Mouse (Mus musculus) heart, embryonic 15.5 days (tissue): Measurements from ENCODE around the gene Lce1a1. TPM values are rescaled to one million over a fixed set of nuclear protein-coding genes. Genes with fewer than 3 reads are reported as not detected.
"Not testable (repeated sequence)": the region's sequence is repeated elsewhere in the genome, so short reads cannot be mapped to it uniquely, and the experiment has no call there.

ENCODE experiments used
- ATAC-seq: fragments of 200-750 bp; cut with Nextera tagmentation; replicated peaks from 2 replicates; pipeline ENCODE4 v1.8.0; 2017; ENCODE audit warnings: low read depth, moderate TSS enrichment; ENCODE audit not compliant: insufficient number of reproducible peaks, insufficient read depth, low FRiP score
- H3K27ac ChIP-seq: fragments of 300-500 bp; sonication (generic); 2 replicates; pipeline ENCODE4 v1.5.1; 2015; ENCODE audit warnings: mild to moderate bottlenecking, inconsistent platforms
- H3K27me3 ChIP-seq: fragments of 300-500 bp; sonication (generic); 2 replicates; pipeline ENCODE4 v1.6.1; 2015; ENCODE audit warnings: inconsistent platforms
- H3K36me3 ChIP-seq: fragments of 300-500 bp; sonication (generic); 2 replicates; pipeline ENCODE4 v1.6.1; 2015; ENCODE audit warnings: mild to moderate bottlenecking, inconsistent platforms
- H3K4me1 ChIP-seq: fragments of 300-500 bp; sonication (generic); replicated peaks from 2 replicates; pipeline ENCODE4 v1.6.1; 2015; ENCODE audit warnings: inconsistent platforms
- H3K4me2 ChIP-seq: fragments of 300-500 bp; sonication (generic); 2 replicates; pipeline ENCODE4 v1.6.1; 2015; ENCODE audit warnings: inconsistent platforms, mild to moderate bottlenecking, moderate library complexity
- H3K4me3 ChIP-seq: fragments of 300-500 bp; sonication (generic); 2 replicates; pipeline ENCODE4 v1.5.1; 2015; ENCODE audit warnings: mild to moderate bottlenecking, inconsistent platforms
- H3K9ac ChIP-seq: fragments of 300-500 bp; sonication (generic); 2 replicates; pipeline ENCODE4 v1.6.1; 2015; ENCODE audit warnings: mild to moderate bottlenecking, inconsistent platforms
- H3K9me3 ChIP-seq: fragments of 300-500 bp; sonication (generic); replicated peaks from 2 replicates; pipeline ENCODE4 v1.6.1; 2016; ENCODE audit warnings: inconsistent platforms
- WGBS: fragments of 180-500 bp; shearing (Covaris S2); methylation state at CpG from one replicate; pipeline ENCODE4 v1.1.7; 2015; ENCODE audit warnings: mixed read lengths; 5-methylcytosine and 5-hydroxymethylcytosine counted together
- polyA plus RNA-seq: library from polyadenylated mRNA; unstranded; fragments of >200 nt; fragmentation: Nextera tagmentation; extraction: Ambion mirVana; gene quantifications from 2 replicates; pipeline ENCODE4 v1.2.1, GENCODE M21; 2015

Lce1a1 gene
- not detected in 2 replicates for polyA plus RNA-seq

DNA sequence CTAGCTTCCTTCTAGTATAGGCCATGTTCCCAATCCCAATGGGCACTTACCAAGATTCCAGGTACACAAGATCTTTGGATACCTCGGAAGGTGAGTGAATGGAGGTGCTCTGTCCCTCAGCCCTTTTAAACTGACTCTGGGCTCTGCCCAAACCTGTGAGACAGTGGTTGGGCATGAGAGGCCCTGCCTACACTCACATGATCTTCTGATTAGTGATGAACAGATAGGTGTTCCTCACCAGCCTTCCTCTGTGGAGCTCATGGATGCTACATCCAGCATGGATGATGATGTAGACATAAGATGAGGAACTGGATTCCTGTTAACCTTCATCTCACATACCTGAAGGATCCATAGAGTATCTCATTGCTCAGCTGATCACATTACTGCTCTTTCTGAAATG lies at the start of gene Lce1a1:
Gene Lce1a1 (minus strand): TSS at position 101 of the 400 bp plus-strand sequence.
- Histone ChIP-seq H3K27me3 (no peaks in the 10 kb centered on the region), H3K4me2 (no peak within 1 kb of the TSS), H3K4me3 (no peak within 1 kb of the TSS), H3K9ac (no peak within 1 kb of the TSS), H3K36me3 (no peaks in the 10 kb centered on the region), H3K9me3 (no peaks in the 10 kb centered on the region), H3K27ac (no peak within 1 kb of the TSS), H3K4me1 (no peaks in the 10 kb centered on the region)
- no peak for ATAC-seq
- WGBS: 87% methylated on average over 1 of the region's 1 CpGs

DNA sequence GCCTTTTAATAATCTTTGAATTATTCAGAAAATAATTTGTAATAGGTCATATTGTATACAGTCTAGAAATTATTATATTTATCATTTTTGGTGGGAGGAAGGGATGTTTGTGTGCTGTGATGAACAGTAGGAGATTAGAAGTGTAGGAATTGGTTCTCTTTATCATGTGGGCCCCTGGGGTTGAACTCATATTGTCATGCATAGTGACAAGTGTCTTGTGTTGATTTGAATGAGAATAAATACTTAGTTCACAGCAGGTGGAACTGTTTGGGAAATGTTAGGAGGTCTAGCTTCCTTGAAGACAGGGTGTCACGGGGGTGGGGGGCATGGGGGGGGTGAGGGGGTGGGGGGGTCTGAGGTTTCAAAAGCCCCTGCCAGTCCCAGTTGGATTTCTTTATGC lies 46.5 kb upstream of the Lce1a1 start:
- H3K27me3 ChIP-seq: no peaks in the 10 kb centered on the region
- no peaks in the 10 kb centered on the region for H3K4me1 ChIP-seq
- H3K27ac ChIP-seq: no peak overlapping the region
- 0% methylated on average over 1 of the region's 1 CpGs for WGBS
- no peaks in the 10 kb centered on the region for H3K9me3 ChIP-seq
- no peak overlapping the region for H3K4me2 ChIP-seq
- H3K36me3 ChIP-seq: no peaks in the 10 kb centered on the region
- no peak for ATAC-seq
- H3K4me3 ChIP-seq: no peak overlapping the region
- H3K9ac ChIP-seq: no peak overlapping the region

DNA sequence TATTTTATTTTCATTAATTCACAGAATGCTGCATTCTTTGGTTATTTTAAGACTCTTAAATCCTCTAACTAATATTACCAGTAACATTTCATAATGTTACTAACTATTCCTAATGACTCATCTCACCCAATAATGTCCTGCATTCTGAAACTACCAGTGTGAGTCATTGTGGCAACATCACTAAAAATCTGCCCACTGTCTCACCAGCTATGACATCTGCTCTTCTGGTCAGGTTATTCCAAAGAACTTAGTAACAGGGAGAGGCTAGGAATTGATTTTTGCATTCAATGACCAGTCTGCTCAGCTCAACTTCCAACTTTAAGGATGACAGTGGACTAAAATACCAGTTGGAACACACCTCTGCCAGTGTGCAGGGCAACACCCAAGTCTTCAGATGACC lies 43.6 kb upstream of the Lce1a1 start:
- Histone ChIP-seq H3K4me1 (no peaks in the 10 kb centered on the region), H3K36me3 (no peaks in the 10 kb centered on the region), H3K4me3 (no peak overlapping the region), H3K9ac (no peak overlapping the region), H3K4me2 (no peak overlapping the region), H3K27me3 (no peaks in the 10 kb centered on the region), H3K9me3 (no peaks in the 10 kb centered on the region), H3K27ac (no peak overlapping the region)
- ATAC-seq: no peak

DNA sequence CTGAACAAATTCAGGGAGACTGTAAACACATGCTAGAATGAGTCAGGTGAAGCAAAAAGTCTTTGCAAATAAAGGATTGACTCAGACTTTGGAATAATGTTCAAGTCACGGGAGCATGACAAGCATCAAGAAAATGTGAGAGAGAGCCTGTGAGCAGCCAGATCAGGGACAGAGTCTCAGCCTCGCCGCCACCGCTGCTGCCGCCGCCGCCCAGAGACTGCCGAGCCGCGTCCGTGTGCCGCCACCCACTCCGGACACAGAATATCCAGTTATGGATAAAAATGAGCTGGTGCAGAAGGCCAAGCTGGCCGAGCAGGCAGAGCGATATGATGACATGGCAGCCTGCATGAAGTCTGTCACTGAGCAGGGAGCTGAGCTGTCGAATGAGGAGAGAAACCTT lies 41.0 kb upstream of the Lce1a1 start:
- not testable (repeated sequence) for H3K4me1 ChIP-seq, H3K4me3 ChIP-seq, ATAC-seq, H3K27me3 ChIP-seq, H3K4me2 ChIP-seq, H3K36me3 ChIP-seq, H3K9ac ChIP-seq, H3K9me3 ChIP-seq, H3K27ac ChIP-seq
- WGBS: 63% methylated on average over 16 of the region's 16 CpGs

DNA sequence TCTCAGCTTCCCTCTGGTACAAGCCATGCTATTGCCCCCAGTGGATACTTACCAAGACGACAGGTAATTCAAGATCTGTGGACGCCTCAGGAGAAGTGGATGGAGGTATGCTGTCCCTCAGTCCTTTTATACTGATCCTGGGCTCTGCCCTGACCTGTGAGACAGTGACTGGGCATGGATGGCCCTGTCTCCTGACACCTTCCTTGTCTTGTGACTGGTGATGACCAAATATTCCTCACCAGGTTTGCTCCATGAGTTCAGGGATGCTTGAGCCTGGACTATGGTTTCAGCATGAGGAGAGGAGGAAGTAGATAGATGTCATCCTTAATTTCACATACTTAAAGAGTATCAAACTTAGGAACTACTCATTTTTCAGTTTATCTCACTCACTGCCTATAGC lies 39.0 kb upstream of the Lce1a1 start, which contains the start of gene Lce1d:
Gene Lce1d (minus strand): TSS at position 101 of the 400 bp plus-strand sequence.
- WGBS: 62% methylated on average over 2 of the region's 2 CpGs
- no peak within 1 kb of the TSS for H3K4me2 ChIP-seq

DNA sequence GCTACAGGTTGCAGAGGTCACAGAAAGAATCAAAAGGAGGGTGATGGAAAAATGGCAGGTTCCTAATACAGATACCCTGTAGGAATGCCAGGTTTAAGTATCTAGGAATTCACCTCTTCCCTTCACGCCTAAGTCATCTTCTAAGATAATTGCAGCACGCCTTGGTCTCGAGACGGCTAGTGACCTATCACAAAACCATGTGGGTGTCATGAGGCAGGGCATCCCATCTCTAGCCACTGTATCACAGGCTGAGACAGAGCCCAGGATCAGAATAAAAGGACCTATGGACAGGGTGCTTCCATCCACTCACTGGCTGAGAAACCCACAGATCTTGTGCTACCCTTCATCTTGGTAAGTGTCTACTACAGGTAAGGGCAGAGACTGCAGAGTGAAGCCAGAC lies 30.8 kb upstream of the Lce1a1 start, which contains the start of gene Lce1c:
Gene Lce1c (plus strand): TSS at position 301 of the 400 bp plus-strand sequence.
- Histone ChIP-seq H3K9me3 (no peaks in the 10 kb centered on the region), H3K36me3 (no peaks in the 10 kb centered on the region), H3K4me2 (no peak within 1 kb of the TSS), H3K9ac (no peak within 1 kb of the TSS), H3K4me1 (no peaks in the 10 kb centered on the region), H3K27me3 (no peaks in the 10 kb centered on the region), H3K4me3 (no peak within 1 kb of the TSS), H3K27ac (no peak within 1 kb of the TSS)
- no peak for ATAC-seq
- WGBS: 81% methylated on average over 4 of the region's 4 CpGs

More for the DNA sequence above, 39.0 kb upstream of the Lce1a1 start, which contains the start of gene Lce1d:
- no peaks in the 10 kb centered on the region for H3K36me3 ChIP-seq
- H3K9me3 ChIP-seq: no peaks in the 10 kb centered on the region
- no peak within 1 kb of the TSS for H3K9ac ChIP-seq
- no peak within 1 kb of the TSS for H3K27ac ChIP-seq
- no peak for ATAC-seq
- no peak within 1 kb of the TSS for H3K4me3 ChIP-seq
- no peaks in the 10 kb centered on the region for H3K27me3 ChIP-seq
- no peaks in the 10 kb centered on the region for H3K4me1 ChIP-seq

DNA sequence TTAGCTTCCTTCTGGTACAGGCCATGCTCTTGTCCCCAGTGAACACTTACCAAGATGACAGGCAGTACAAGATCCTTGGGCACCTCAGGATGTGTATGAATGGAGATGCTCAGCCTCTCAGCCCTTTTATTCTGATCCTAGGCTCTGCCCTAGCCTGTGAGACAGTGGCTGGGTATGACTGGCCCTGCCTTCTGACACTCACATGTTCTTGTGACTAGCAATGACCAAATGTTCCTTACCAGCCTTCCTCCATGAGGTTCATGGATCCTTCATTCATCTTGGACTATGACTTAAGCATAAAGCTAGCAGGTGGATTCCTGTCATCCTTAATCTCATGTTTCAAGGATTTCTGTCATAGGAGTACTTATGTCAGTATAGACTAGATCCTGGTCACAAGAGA lies 22.1 kb upstream of the Lce1a1 start, which contains the start of gene Lce1a2:
Gene Lce1a2 (minus strand): TSS at position 101 of the 400 bp plus-strand sequence.
- H3K4me2 ChIP-seq: no peak within 1 kb of the TSS
- H3K9ac ChIP-seq: no peak within 1 kb of the TSS
- no peaks in the 10 kb centered on the region for H3K27me3 ChIP-seq
- no peaks in the 10 kb centered on the region for H3K9me3 ChIP-seq
- no peaks in the 10 kb centered on the region for H3K36me3 ChIP-seq
- H3K27ac ChIP-seq: no peak within 1 kb of the TSS
- H3K4me1 ChIP-seq: no peaks in the 10 kb centered on the region
- no peak within 1 kb of the TSS for H3K4me3 ChIP-seq
- ATAC-seq: no peak

DNA sequence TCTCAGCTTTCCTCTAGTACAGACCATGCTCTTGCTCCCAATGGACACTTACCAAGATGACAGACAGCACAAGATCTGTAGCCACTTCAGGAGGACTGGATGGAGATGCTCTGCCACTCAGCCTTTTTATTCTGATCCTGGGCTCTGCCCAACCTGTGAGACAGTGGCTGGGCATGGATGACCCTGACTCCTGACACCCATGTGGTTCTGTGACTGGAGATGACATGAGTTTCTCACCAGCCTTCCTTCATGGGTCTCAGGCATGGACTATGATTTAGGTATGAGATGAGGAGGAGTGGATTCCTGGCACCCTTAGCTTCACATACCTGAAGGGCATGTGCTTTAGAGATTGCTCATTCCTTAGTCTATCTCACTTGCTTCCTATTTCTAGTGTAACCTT lies 8.7 kb upstream of the Lce1a1 start, which contains the start of gene Lce1b:
Gene Lce1b (minus strand): TSS at position 101 of the 400 bp plus-strand sequence.
- H3K9me3 ChIP-seq: no peaks in the 10 kb centered on the region
- H3K4me2 ChIP-seq: no peak within 1 kb of the TSS
- no peaks in the 10 kb centered on the region for H3K4me1 ChIP-seq
- no peak within 1 kb of the TSS for H3K27ac ChIP-seq
- ATAC-seq: no peak
- H3K9ac ChIP-seq: no peak within 1 kb of the TSS
- no peaks in the 10 kb centered on the region for H3K27me3 ChIP-seq
- no peak within 1 kb of the TSS for H3K4me3 ChIP-seq
- H3K36me3 ChIP-seq: no peaks in the 10 kb centered on the region

DNA sequence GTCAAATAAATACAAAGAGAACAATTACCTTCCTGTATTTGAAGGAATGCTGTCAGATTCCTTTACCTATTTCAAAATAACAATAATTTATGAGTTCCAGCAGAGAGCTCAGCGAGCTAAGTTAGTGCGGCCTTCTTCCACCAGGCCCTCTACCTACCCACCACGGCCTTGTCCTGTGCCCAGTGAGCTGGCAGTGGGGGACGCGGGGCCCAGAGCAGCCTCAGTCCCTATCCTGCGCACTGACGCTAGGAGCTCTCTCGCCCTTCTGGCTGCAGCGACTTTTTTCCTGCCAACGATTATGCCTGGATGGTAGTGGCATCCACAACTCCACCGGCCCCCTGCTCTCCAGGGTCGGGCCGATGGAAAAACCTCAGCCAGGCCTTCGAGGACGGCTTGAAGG lies 8.3 kb downstream of the Lce1a1 start:
- no peaks in the 10 kb centered on the region for H3K9me3 ChIP-seq
- H3K4me1 ChIP-seq: no peaks in the 10 kb centered on the region
- 90% methylated on average over 15 of the region's 15 CpGs for WGBS
- H3K4me2 ChIP-seq: no peak overlapping the region
- no peaks in the 10 kb centered on the region for H3K36me3 ChIP-seq
- no peak overlapping the region for H3K9ac ChIP-seq
- H3K27ac ChIP-seq: no peak overlapping the region
- no peaks in the 10 kb centered on the region for H3K27me3 ChIP-seq
- ATAC-seq: no peak
- H3K4me3 ChIP-seq: no peak overlapping the region

DNA sequence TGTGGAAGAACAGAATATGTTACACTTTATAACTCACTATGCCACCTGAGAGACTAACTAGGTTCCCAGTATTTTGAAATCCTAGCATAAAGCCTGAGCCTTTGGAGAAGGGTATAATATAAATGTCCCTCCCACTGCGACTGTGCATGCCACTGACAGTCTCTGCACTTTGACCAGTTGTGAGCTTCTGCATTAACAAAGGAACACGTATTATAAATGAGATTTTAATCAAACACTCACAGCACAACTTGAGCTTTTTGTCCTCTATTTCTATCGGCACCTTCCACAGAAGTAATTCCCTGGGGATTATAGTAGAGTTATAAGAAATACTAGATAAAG lies 9.5 kb downstream of the Lce1a1 start:
- WGBS: 79% methylated on average over 3 of the region's 3 CpGs
- Histone ChIP-seq H3K4me2 (no peak overlapping the region), H3K4me1 (no peaks in the 10 kb centered on the region), H3K9ac (no peak overlapping the region), H3K4me3 (no peak overlapping the region), H3K9me3 (no peaks in the 10 kb centered on the region), H3K36me3 (no peaks in the 10 kb centered on the region), H3K27me3 (no peaks in the 10 kb centered on the region), H3K27ac (no peak overlapping the region)
- ATAC-seq: no peak

DNA sequence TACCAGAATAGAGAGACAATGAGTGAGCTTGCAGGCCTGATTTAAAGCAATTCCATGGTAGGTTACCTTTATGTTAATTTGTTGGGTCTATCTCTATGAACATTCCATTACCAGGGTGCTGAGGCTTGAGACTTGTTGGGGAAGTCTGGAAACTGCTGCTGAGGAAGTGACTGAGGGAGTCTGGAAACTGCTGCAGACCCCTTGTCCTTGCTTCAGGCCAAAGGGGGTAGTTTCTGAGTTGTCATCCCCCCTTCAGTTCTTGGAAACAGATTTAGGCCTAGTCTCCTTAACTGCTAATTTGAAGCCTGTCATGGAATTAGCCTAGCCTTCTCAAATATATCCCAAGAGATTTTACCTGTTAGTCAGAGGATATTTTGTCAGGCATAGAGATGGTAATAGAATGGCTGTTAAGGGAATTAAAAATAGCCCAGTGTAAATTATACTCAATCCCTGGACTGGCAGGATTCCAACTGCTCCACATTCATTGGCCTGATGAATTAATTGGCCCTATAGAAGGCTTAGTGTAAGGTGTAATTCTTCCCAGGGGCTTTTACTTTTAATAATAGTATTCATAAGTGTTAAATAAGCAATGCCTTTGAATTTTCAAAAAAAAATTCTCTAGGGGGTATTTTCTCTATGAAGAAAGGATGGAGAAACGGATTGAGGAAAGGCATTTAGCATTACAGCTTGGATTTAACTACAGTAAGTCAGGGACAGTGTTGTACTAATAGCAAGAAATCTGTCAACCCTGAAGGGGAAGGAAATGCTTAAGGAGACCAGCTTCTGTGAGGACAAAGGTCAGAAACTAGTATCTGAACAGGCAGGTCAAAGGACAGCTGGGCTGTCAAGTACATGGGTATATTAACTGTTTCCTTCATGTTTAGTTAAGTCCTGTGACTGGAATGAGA lies 10.1 kb downstream of the Lce1a1 start:
- 57% methylated on average over 1 of the region's 1 CpGs for WGBS
- Histone ChIP-seq H3K4me3 (no peak overlapping the region), H3K36me3 (no peaks in the 10 kb centered on the region), H3K9me3 (no peaks in the 10 kb centered on the region), H3K27me3 (no peaks in the 10 kb centered on the region), H3K27ac (no peak overlapping the region), H3K9ac (no peak overlapping the region), H3K4me1 (no peaks in the 10 kb centered on the region), H3K4me2 (no peak overlapping the region)
- no peak for ATAC-seq

DNA sequence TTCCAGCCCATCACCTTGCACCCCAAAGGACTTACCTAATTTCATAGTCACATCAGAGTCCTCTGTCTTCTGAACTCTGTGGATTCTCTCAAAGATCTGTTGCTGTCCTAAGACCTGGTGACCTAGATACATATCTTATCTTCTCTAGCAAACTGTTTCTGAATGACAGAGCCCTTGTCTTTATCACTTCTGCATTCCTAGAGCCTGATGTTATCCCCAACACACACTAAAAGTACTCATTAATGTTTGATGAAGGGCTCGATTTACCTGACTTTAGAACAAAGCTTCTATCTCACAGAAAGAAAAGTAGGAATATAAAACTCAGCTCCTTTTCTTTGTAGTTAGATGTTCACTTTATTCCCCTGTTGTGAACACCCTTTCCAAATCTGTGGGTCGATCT lies 26.5 kb downstream of the Lce1a1 start, which contains the start of gene Lce6a:
Gene Lce6a (minus strand): TSS at position 101 of the 400 bp plus-strand sequence.
- Histone ChIP-seq H3K4me1 (no peaks in the 10 kb centered on the region), H3K36me3 (no peaks in the 10 kb centered on the region), H3K27ac (no peak within 1 kb of the TSS), H3K9me3 (no peaks in the 10 kb centered on the region), H3K4me2 (no peak within 1 kb of the TSS), H3K9ac (no peak within 1 kb of the TSS), H3K4me3 (no peak within 1 kb of the TSS), H3K27me3 (no peaks in the 10 kb centered on the region)
- 61% methylated on average over 2 of the region's 2 CpGs for WGBS
- ATAC-seq: no peak
